Mouse (Mus musculus): ENCODE measurements around the gene Srm. TPM values are rescaled to one million over a fixed set of nuclear protein-coding genes. Genes with fewer than 3 reads are reported as not detected.

The Srm gene
- 122 and 131 TPM in 2 replicates for polyA plus RNA-seq (2015; fragmentation: Nextera tagmentation; extraction: Ambion mirVana)

- Histone ChIP-seq H3K27me3 (replicated peaks) (no peaks in the 10 kb centered on the region), H3K27ac (replicated peaks) (peak within 1 kb of the TSS; percentile 67), H3K9ac (peak within 1 kb of the TSS; percentile 94), H3K4me1 (peaks cover 24% of the 10 kb centered on the region), H3K36me3 (peaks cover 33% of the 10 kb centered on the region), H3K4me2 (peak within 1 kb of the TSS; percentile 93), H3K4me3 (peak within 1 kb of the TSS; percentile 96), H3K9me3 (no peaks in the 10 kb centered on the region)
- under 1% methylated on average over 49 of the region's 50 CpGs for WGBS
- ATAC-seq (ENCODE audit: extremely low read depth, insufficient number of reproducible peaks, low FRiP score, low TSS enrichment): peak; percentile 99
These were observed at the start of gene Srm for GRCm38 (mm10) chr4:148591171-148591630. TSS of gene Srm (plus strand) at chr4:148591503.

DNA sequence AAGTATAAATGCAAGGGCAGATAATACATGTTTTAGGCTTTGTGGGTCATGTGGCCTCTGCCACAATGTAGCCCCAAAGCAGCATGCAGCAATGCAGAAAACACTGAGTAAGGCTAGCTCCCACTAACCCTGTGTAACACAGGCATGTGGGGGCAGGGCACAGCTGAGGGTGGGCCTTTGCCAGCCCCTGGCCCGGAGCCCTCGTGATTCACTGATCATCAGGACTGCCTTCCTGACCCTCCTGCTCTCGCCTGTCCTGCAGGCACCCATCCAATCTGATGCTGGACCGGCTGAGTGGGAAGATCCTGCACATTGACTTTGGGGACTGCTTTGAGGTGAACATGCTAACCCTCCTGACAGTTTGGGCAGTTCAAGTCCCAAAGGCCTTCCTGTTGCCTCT, 42.2 kb upstream of the Srm start:
- no peak for ATAC-seq (ENCODE audit: extremely low read depth, insufficient number of reproducible peaks, low FRiP score, low TSS enrichment)
- 78% methylated on average over 4 of the region's 4 CpGs for WGBS
- H3K4me3 ChIP-seq: no peak overlapping the region

GRCm38 (mm10) chr4:148557766-148558165, 33.5 kb upstream of the Srm start:
- Histone ChIP-seq H3K27ac (replicated peaks) (peak overlapping the region; percentile 87), H3K9me3 (no peaks in the 10 kb centered on the region), H3K36me3 (peaks cover 74% of the 10 kb centered on the region), H3K4me2 (peak overlapping the region; percentile 82), H3K4me1 (peaks cover 8% of the 10 kb centered on the region), H3K9ac (peak overlapping the region; percentile 90), H3K27me3 (replicated peaks) (no peaks in the 10 kb centered on the region), H3K4me3 (peak overlapping the region; percentile 77)
- WGBS: 24% methylated on average over 6 of the region's 6 CpGs
- ATAC-seq (ENCODE audit: extremely low read depth, insufficient number of reproducible peaks, low FRiP score, low TSS enrichment): no peak

More for the DNA sequence above, 42.2 kb upstream of the Srm start:
- Histone ChIP-seq H3K36me3 (peaks cover 97% of the 10 kb centered on the region), H3K4me1 (no peaks in the 10 kb centered on the region), H3K4me2 (no peak overlapping the region), H3K27ac (replicated peaks) (no peak overlapping the region), H3K9ac (no peak overlapping the region), H3K27me3 (replicated peaks) (no peaks in the 10 kb centered on the region), H3K9me3 (no peaks in the 10 kb centered on the region)

DNA sequence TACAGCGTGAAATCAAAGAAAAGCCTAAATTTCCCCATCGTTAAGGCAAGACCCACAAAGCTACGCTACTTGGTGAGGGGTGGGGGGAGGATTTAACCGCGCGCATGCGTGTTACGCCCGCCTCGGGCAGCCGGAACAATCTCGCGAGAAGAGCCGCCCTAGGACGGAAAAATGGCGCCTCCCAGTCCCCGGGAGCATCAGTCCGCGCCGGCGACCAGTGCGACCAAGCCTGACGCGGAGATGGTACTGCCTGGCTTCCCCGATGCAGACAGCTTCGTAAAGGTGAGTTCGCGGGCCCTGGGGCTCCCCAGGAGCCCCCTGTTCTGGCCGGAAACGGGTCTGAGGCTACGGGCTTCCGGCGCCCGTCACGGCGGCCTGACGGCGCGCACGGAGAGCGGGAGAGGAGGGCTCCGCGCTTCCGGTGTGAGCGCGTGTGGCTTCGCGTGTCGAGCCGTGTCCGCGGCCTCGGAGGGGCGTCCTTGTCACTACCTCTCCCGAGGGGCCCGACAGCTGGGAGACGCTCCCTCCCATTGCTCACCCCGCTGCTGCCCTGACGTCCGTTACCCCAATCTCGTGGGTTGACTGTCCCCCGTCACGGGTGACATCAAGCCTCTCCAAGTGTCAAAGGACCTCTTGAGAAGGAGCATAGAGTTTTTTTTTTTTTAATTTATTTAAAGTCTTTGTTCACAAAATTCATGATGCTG, 32.9 kb upstream of the Srm start, which contains the start of gene Exosc10:
Gene Exosc10, plus strand, starts transcription at position 133 of the 704 bp plus-strand sequence.
- Histone ChIP-seq H3K36me3 (peaks cover 74% of the 10 kb centered on the region), H3K4me2 (peak within 1 kb of the TSS; percentile 82), H3K4me3 (peak within 1 kb of the TSS; percentile 77), H3K27me3 (replicated peaks) (no peaks in the 10 kb centered on the region), H3K27ac (replicated peaks) (peak within 1 kb of the TSS; percentile 87), H3K9ac (peak within 1 kb of the TSS; percentile 90), H3K9me3 (no peaks in the 10 kb centered on the region), H3K4me1 (peaks cover 8% of the 10 kb centered on the region)
- under 1% methylated on average over 58 of the region's 63 CpGs for WGBS
- peak; percentile 72 for ATAC-seq (ENCODE audit: extremely low read depth, insufficient number of reproducible peaks, low FRiP score, low TSS enrichment)

DNA sequence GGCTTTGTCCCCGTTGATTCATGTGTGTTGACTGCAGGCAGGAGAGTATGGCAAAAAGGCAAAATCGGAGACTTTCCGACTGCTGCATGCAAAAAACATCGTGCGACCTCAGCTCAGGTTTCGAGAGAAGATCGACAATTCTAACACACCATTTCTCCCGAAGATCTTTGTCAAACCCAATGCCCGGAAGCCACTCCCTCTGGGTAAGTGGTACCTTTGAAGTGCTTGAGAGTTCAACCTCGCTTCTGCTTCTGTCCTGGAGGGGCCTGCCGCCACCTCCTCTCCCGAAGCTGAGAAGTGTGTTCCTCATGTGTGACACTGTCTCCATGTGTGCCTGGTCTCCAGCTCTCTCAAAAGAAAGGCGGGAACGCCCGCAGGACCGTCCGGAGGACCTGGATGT, 28.6 kb upstream of the Srm start:
- 90% methylated on average over 17 of the region's 17 CpGs for WGBS
- H3K36me3 ChIP-seq: peaks cover 78% of the 10 kb centered on the region
- H3K4me2 ChIP-seq: no peak overlapping the region
- ATAC-seq (ENCODE audit: extremely low read depth, insufficient number of reproducible peaks, low FRiP score, low TSS enrichment): no peak
- H3K4me3 ChIP-seq: no peak overlapping the region
- no peak overlapping the region for H3K27ac ChIP-seq (replicated peaks)
- no peaks in the 10 kb centered on the region for H3K27me3 ChIP-seq (replicated peaks)
- H3K9me3 ChIP-seq: no peaks in the 10 kb centered on the region
- no peak overlapping the region for H3K9ac ChIP-seq
- H3K4me1 ChIP-seq: peaks cover 7% of the 10 kb centered on the region

DNA sequence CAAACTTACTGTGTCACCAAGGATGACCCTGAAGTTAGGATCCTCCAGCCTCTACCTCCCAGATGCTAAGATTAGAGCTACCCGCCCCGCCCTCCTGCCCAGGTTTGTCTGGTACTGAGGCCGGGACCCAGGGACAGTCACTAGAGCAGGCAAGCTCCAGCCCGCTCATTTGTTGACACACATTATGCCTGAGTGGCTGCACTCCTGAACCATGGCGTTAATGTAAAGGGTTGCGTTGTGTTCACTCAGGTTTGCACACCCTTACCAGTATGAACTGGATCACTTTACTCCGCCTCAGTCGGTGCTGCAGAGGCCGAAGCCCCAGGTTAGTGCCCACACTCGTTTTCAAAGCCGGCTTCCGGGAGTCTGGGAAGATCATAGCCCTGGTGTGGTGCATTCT, 27.7 kb upstream of the Srm start:
- H3K4me3 ChIP-seq: no peak overlapping the region
- H3K27ac ChIP-seq (replicated peaks): no peak overlapping the region
- no peak overlapping the region for H3K9ac ChIP-seq
- no peaks in the 10 kb centered on the region for H3K9me3 ChIP-seq
- H3K36me3 ChIP-seq: peaks cover 87% of the 10 kb centered on the region
- H3K4me2 ChIP-seq: no peak overlapping the region
- H3K27me3 ChIP-seq (replicated peaks): no peaks in the 10 kb centered on the region
- H3K4me1 ChIP-seq: peaks cover 4% of the 10 kb centered on the region
- WGBS: 91% methylated on average over 12 of the region's 12 CpGs
- ATAC-seq (ENCODE audit: extremely low read depth, insufficient number of reproducible peaks, low FRiP score, low TSS enrichment): no peak

DNA sequence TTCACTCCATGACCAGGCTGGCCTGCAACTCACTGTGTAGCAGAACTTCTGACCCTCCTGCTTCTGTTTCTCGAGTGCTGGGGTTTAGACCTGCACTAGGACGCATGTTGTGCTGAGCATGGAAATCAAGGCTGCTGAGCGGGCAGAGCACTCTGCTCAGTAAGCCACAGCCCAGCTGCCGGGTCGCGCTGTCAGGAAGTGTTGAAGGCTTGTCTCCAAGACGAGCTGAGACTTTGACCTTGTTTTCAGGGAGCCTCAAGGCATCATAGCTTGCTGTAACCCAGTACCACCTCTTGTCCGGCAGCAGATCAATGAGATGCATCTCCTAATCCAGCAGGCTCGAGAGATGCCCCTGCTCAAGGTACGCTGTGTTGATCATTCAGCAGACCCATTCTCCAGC, 21.2 kb upstream of the Srm start:
- Histone ChIP-seq H3K36me3 (peaks cover 99% of the 10 kb centered on the region), H3K4me2 (no peak overlapping the region), H3K9me3 (no peaks in the 10 kb centered on the region), H3K27ac (replicated peaks) (no peak overlapping the region), H3K4me1 (no peaks in the 10 kb centered on the region), H3K9ac (no peak overlapping the region), H3K27me3 (replicated peaks) (no peaks in the 10 kb centered on the region), H3K4me3 (no peak overlapping the region)
- ATAC-seq (ENCODE audit: extremely low read depth, insufficient number of reproducible peaks, low FRiP score, low TSS enrichment): no peak
- 85% methylated on average over 10 of the region's 10 CpGs for WGBS

DNA sequence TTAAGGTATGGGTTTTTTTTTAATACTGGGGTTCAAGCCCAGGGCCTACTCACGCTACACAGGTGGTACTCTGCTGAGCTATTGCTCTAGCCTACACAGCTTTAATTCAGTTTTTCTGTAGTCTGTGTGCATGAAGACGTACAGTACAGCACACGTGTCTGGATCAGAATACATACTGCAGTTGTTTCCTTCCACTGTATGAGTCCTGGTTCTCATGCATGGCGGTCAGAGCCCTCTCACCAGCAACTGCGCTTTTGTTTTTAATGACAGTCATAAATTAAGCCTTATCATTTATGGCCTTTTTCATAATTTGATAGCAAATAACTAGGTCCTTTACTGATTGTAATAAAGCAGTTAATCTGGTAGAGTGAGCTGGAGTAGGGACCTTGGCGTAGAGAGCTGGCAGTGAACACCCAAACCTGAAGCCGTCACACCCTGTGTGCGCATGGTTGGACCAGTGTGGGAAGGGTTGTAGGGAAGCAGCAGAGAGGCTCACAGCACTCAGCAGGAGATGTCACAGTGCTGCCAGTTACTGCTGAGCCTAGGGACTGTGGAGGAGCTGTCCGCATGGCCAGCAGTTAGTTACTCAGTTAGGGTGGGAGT, 20.5 kb upstream of the Srm start:
- Histone ChIP-seq H3K9ac (no peak overlapping the region), H3K36me3 (peaks cover 99% of the 10 kb centered on the region), H3K27me3 (replicated peaks) (no peaks in the 10 kb centered on the region), H3K4me1 (no peaks in the 10 kb centered on the region), H3K27ac (replicated peaks) (no peak overlapping the region), H3K4me3 (no peak overlapping the region), H3K4me2 (no peak overlapping the region), H3K9me3 (no peaks in the 10 kb centered on the region)
- 95% methylated on average over 9 of the region's 9 CpGs for WGBS
- ATAC-seq (ENCODE audit: extremely low read depth, insufficient number of reproducible peaks, low FRiP score, low TSS enrichment): no peak

DNA sequence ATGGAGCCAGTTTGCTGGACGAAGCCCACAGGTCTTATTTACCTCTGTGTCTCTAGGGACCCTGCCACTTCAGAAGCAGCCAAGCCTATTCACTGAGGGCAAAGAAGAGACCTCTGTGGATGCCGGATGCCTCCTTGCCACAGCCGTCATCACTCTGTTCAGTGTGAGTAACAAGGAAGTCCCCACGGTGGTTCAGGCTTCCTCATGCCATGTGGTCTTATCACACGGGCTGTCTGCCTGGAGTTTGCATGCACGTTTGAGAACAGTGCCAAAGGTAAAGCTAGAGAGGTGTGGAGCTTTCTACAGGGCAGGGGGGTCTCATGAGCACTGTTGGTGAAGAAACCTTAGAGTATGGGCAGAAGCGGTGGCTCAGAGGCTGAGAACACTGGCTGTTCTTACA, 18.1 kb upstream of the Srm start:
- H3K9me3 ChIP-seq: no peaks in the 10 kb centered on the region
- no peak overlapping the region for H3K27ac ChIP-seq (replicated peaks)
- no peaks in the 10 kb centered on the region for H3K4me1 ChIP-seq
- H3K27me3 ChIP-seq (replicated peaks): no peaks in the 10 kb centered on the region
- H3K36me3 ChIP-seq: peaks cover 99% of the 10 kb centered on the region
- no peak overlapping the region for H3K9ac ChIP-seq
- 72% methylated on average over 7 of the region's 7 CpGs for WGBS
- ATAC-seq (ENCODE audit: extremely low read depth, insufficient number of reproducible peaks, low FRiP score, low TSS enrichment): no peak
- H3K4me3 ChIP-seq: no peak overlapping the region
- H3K4me2 ChIP-seq: no peak overlapping the region

- ATAC-seq (ENCODE audit: extremely low read depth, insufficient number of reproducible peaks, low FRiP score, low TSS enrichment): no peak
- Histone ChIP-seq H3K36me3 (peaks cover 77% of the 10 kb centered on the region), H3K27me3 (replicated peaks) (no peaks in the 10 kb centered on the region), H3K4me1 (peaks cover 7% of the 10 kb centered on the region), H3K9ac (no peak overlapping the region), H3K4me2 (no peak overlapping the region), H3K9me3 (no peaks in the 10 kb centered on the region), H3K27ac (replicated peaks) (no peak overlapping the region), H3K4me3 (no peak overlapping the region)
- WGBS: 77% methylated on average over 9 of the region's 9 CpGs
These were observed 10.5 kb upstream of the Srm start for GRCm38 (mm10) chr4:148580765-148581164.

GRCm38 (mm10) chr4:148581422-148581821, 9.9 kb upstream of the Srm start:
- 86% methylated on average over 5 of the region's 5 CpGs for WGBS
- Histone ChIP-seq H3K36me3 (peaks cover 71% of the 10 kb centered on the region), H3K27ac (replicated peaks) (no peak overlapping the region), H3K4me2 (no peak overlapping the region), H3K9ac (no peak overlapping the region), H3K9me3 (no peaks in the 10 kb centered on the region), H3K4me1 (peaks cover 7% of the 10 kb centered on the region), H3K27me3 (replicated peaks) (no peaks in the 10 kb centered on the region), H3K4me3 (no peak overlapping the region)
- ATAC-seq (ENCODE audit: extremely low read depth, insufficient number of reproducible peaks, low FRiP score, low TSS enrichment): no peak

DNA sequence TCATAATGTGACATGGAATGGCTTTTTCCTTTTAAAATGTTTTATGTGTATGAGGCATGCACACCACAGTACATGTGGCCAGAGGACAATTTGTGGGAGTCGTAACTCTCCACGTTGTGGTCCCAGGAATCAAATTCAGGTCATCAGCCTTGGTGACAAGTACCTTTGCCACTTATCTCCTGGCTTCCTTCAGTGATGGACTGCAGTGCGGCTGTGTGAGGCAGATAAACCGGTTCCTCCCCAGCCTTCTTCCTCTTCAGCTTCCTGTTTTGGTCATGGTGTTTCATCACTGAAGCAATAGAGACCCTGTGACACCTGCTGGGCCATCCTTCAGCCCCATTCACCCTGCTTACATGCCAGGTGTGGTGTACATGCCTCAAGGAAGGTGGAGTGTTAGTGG, 8.0 kb upstream of the Srm start:
- Histone ChIP-seq H3K9ac (no peak overlapping the region), H3K27me3 (replicated peaks) (no peaks in the 10 kb centered on the region), H3K27ac (replicated peaks) (no peak overlapping the region), H3K4me3 (no peak overlapping the region), H3K36me3 (peaks cover 52% of the 10 kb centered on the region), H3K4me2 (no peak overlapping the region), H3K4me1 (peaks cover 7% of the 10 kb centered on the region), H3K9me3 (no peaks in the 10 kb centered on the region)
- 27% methylated on average over 4 of the region's 4 CpGs for WGBS
- no peak for ATAC-seq (ENCODE audit: extremely low read depth, insufficient number of reproducible peaks, low FRiP score, low TSS enrichment)

Measured in heart, embryonic 13.5 days (tissue).